Mouse (Mus musculus): ENCODE results near the gene Slc31a2. TPM values are rescaled to one million over a fixed set of nuclear protein-coding genes. Genes with fewer than 3 reads are reported as not detected.

Gene Slc31a2
- total RNA-seq, 2 experiments from 2014 or later = 16.9 to 18.6 TPM

GRCm38 (mm10) chr4:62313641-62314211 is 51.4 kb downstream of the Slc31a2 start:
- peak; percentile 54 for ATAC-seq (replicated peaks; ENCODE audit: poor library complexity)

GRCm38 (mm10) chr4:62314516-62314915 is 52.2 kb downstream of the Slc31a2 start:
- ATAC-seq (replicated peaks; ENCODE audit: poor library complexity) = no peak

GRCm38 (mm10) chr4:62316456-62316855 is 54.1 kb downstream of the Slc31a2 start:
- ATAC-seq (replicated peaks; ENCODE audit: poor library complexity) = peak; percentile 89

- ATAC-seq (replicated peaks; ENCODE audit: poor library complexity) = no peak
Observed at GRCm38 (mm10) chr4:62318294-62318693, 55.9 kb downstream of the Slc31a2 start.

- ATAC-seq (replicated peaks; ENCODE audit: poor library complexity) = peak; percentile 99
Observed at GRCm38 (mm10) chr4:62322684-62323083, 60.3 kb downstream of the Slc31a2 start.

GRCm38 (mm10) chr4:62326111-62326510 is 63.7 kb downstream of the Slc31a2 start:
- no peak for ATAC-seq (replicated peaks; ENCODE audit: poor library complexity)

- ATAC-seq (replicated peaks; ENCODE audit: poor library complexity) = peak; percentile 82
Observed at GRCm38 (mm10) chr4:62328941-62329660, 66.7 kb downstream of the Slc31a2 start.

GRCm38 (mm10) chr4:62331977-62332376 is 69.6 kb downstream of the Slc31a2 start:
- 0 out of 2 replicates have a peak, but pooled peaks have one; percentile 19 for ATAC-seq (replicated peaks; ENCODE audit: poor library complexity)

- no peak for ATAC-seq (replicated peaks; ENCODE audit: poor library complexity)
Observed at GRCm38 (mm10) chr4:62338536-62338935, 76.2 kb downstream of the Slc31a2 start.

GRCm38 (mm10) chr4:62344000-62344399 is 81.6 kb downstream of the Slc31a2 start:
- ATAC-seq (replicated peaks; ENCODE audit: poor library complexity) = peak; percentile 73

GRCm38 (mm10) chr4:62345827-62346226 is 83.5 kb downstream of the Slc31a2 start:
- ATAC-seq (replicated peaks; ENCODE audit: poor library complexity) = no peak

GRCm38 (mm10) chr4:62347605-62348328 is 85.4 kb downstream of the Slc31a2 start:
- ATAC-seq (replicated peaks; ENCODE audit: poor library complexity) = no peak

Other genes with a start within 250 kb of the Slc31a2 start
- gene Mup20, start 208.4 kb upstream of the Slc31a2 start, total RNA-seq (2015) = not detected in 2 replicates
- not detected in 2 replicates for gene Mup20, start 208.4 kb upstream of the Slc31a2 start, total RNA-seq (2017)
- not detected in 2 replicates for gene Mup3, start 175.2 kb upstream of the Slc31a2 start, total RNA-seq (2015)
- gene Mup3, start 175.2 kb upstream of the Slc31a2 start, total RNA-seq (2017) = not detected in 2 replicates
- gene Mup21, start 111.7 kb upstream of the Slc31a2 start, total RNA-seq (2015) = not detected in 2 replicates
- gene Mup21, start 111.7 kb upstream of the Slc31a2 start, total RNA-seq (2017) = not detected in 2 replicates
- 0.54 TPM in 1 of 2 replicates, not detected in the other for gene Zfp37, start 31.5 kb upstream of the Slc31a2 start, total RNA-seq (2015)
- gene Zfp37, start 31.5 kb upstream of the Slc31a2 start, total RNA-seq (2017) = not detected in 2 replicates
- 22.1 and 24.8 TPM in 2 replicates for gene Fkbp15, start 98.0 kb downstream of the Slc31a2 start, total RNA-seq (2015)
- 41.4 and 49.9 TPM in 2 replicates for gene Fkbp15, start 98.0 kb downstream of the Slc31a2 start, total RNA-seq (2017)
- 19.3 and 22.3 TPM in 2 replicates for gene Slc31a1, start 98.2 kb downstream of the Slc31a2 start, total RNA-seq (2015)
- 18.4 and 18.9 TPM in 2 replicates for gene Slc31a1, start 98.2 kb downstream of the Slc31a2 start, total RNA-seq (2017)
- gene Cdc26, start 146.1 kb downstream of the Slc31a2 start, total RNA-seq (2015) = 166 and 206 TPM in 2 replicates
- gene Cdc26, start 146.1 kb downstream of the Slc31a2 start, total RNA-seq (2017) = 134 and 150 TPM in 2 replicates
- 14.8 and 16.7 TPM in 2 replicates for gene Prpf4, start 146.2 kb downstream of the Slc31a2 start, total RNA-seq (2015)
- 14.4 and 15.9 TPM in 2 replicates for gene Prpf4, start 146.2 kb downstream of the Slc31a2 start, total RNA-seq (2017)
- gene Rnf183, start 172.7 kb downstream of the Slc31a2 start, total RNA-seq (2015) = not detected in 2 replicates
- not detected in 2 replicates for gene Rnf183, start 172.7 kb downstream of the Slc31a2 start, total RNA-seq (2017)
- 0.95 and 1.2 TPM in 2 replicates for gene Wdr31, start 208.3 kb downstream of the Slc31a2 start, total RNA-seq (2015)
- gene Wdr31, start 208.3 kb downstream of the Slc31a2 start, total RNA-seq (2017) = 0.50 and 1.5 TPM in 2 replicates
- not detected in 2 replicates for gene Bspry, start 217.5 kb downstream of the Slc31a2 start, total RNA-seq (2015)
- not detected in 2 replicates for gene Bspry, start 217.5 kb downstream of the Slc31a2 start, total RNA-seq (2017)
- gene Hdhd3, start 240.9 kb downstream of the Slc31a2 start, total RNA-seq (2015) = 1.1 and 3.3 TPM in 2 replicates
- gene Hdhd3, start 240.9 kb downstream of the Slc31a2 start, total RNA-seq (2017) = 0.92 and 2.5 TPM in 2 replicates

Data from megakaryocyte progenitor cell, adult 5-6 weeks (primary cell).